Mouse (Mus musculus) hindbrain, embryonic 14.5 days (tissue): ENCODE results near the gene Krt31. TPM values are rescaled to one million over a fixed set of nuclear protein-coding genes. Genes with fewer than 3 reads are reported as not detected.

Experiments
- ATAC-seq: fragments of 200-750 bp; cut with Nextera tagmentation; 2 replicates; pipeline ENCODE4 v1.8.0; 2017; ENCODE audit warnings: moderate number of reproducible peaks, mild to moderate bottlenecking, moderate TSS enrichment, moderate library complexity; ENCODE audit not compliant: low FRiP score
- DNase-seq: peaks from one replicate; pipeline ENCODE4 v3.0.0-alpha.2; 2015; ENCODE audit warnings: low spot score
- H3K27ac ChIP-seq: fragments of 300-500 bp; sonication (generic); 2 replicates; pipeline ENCODE4 v1.5.1; 2014; ENCODE audit warnings: mild to moderate bottlenecking, moderate library complexity
- H3K27me3 ChIP-seq: fragments of 300-500 bp; sonication (generic); 2 replicates; pipeline ENCODE4 v1.6.1; 2014; ENCODE audit warnings: mild to moderate bottlenecking, low read length, mixed read lengths; ENCODE audit not compliant: control insufficient read depth, insufficient read depth
- H3K36me3 ChIP-seq: fragments of 300-500 bp; sonication (generic); replicated peaks from 2 replicates; pipeline ENCODE4 v1.6.1; 2014; ENCODE audit not compliant: control insufficient read depth, insufficient read depth
- H3K4me1 ChIP-seq: fragments of 300-500 bp; sonication (generic); replicated peaks from 2 replicates; pipeline ENCODE4 v1.6.1; 2014; ENCODE audit warnings: antibody characterized with exemption, low read length, mixed read lengths; ENCODE audit not compliant: control insufficient read depth, insufficient read depth
- H3K4me2 ChIP-seq: fragments of 300-500 bp; sonication (generic); replicated peaks from 2 replicates; pipeline ENCODE4 v1.6.1; 2014; ENCODE audit warnings: mild to moderate bottlenecking, moderate library complexity
- H3K4me3 ChIP-seq: fragments of 300-500 bp; sonication (generic); replicated peaks from 2 replicates; pipeline ENCODE4 v1.5.1; 2014; ENCODE audit warnings: mild to moderate bottlenecking, low read length
- H3K9ac ChIP-seq: fragments of 300-500 bp; sonication (generic); 2 replicates; pipeline ENCODE4 v1.6.1; 2014
- H3K9me3 ChIP-seq: fragments of 300-500 bp; sonication (generic); 2 replicates; pipeline ENCODE4 v1.6.1; 2016; ENCODE audit warnings: low read length; ENCODE audit not compliant: control insufficient read depth
- WGBS: fragments of 180-500 bp; shearing (Covaris S2); extraction: QIAGEN DNeasy Blood & Tissue Kit; methylation state at CpG from one replicate; pipeline ENCODE4 v1.1.7; 2014; 5-methylcytosine and 5-hydroxymethylcytosine counted together
- polyA plus RNA-seq: library from polyadenylated mRNA; unstranded; fragments of >200 nt; fragmentation: Nextera tagmentation; extraction: Ambion mirVana; gene quantifications from 2 replicates; pipeline ENCODE4 v1.2.1, GENCODE M21; 2014

The Krt31 gene
- not detected in 2 replicates for polyA plus RNA-seq

- no peaks in the 10 kb centered on the region for H3K36me3 ChIP-seq
- H3K4me1 ChIP-seq, result no peaks in the 10 kb centered on the region
- WGBS, result 87% methylated on average over 3 of the region's 3 CpGs
- DNase-seq (no peak), ATAC-seq (no peak)
- no peak within 1 kb of the TSS for H3K27ac ChIP-seq
- H3K27me3 ChIP-seq, result no peaks in the 10 kb centered on the region
- H3K9me3 ChIP-seq, result no peaks in the 10 kb centered on the region
- H3K4me3 ChIP-seq, result no peak within 1 kb of the TSS
- H3K4me2 ChIP-seq, result no peak within 1 kb of the TSS
- no peak within 1 kb of the TSS for H3K9ac ChIP-seq
Measured at GRCm38 (mm10) chr11:100050451-100050850, at the start of gene Krt31. TSS of gene Krt31 (minus strand) at chr11:100050551.

GRCm38 (mm10) chr11:100097819-100098218, 47.5 kb upstream of the Krt31 start:
- Histone ChIP-seq H3K36me3 (no peaks in the 10 kb centered on the region), H3K27me3 (no peaks in the 10 kb centered on the region), H3K27ac (no peak overlapping the region), H3K4me2 (no peak overlapping the region), H3K4me1 (no peaks in the 10 kb centered on the region), H3K9ac (no peak overlapping the region), H3K9me3 (no peaks in the 10 kb centered on the region), H3K4me3 (no peak overlapping the region)
- DNase-seq (no peak), ATAC-seq (no peak)
- WGBS, result 76% methylated on average over 9 of the region's 9 CpGs

GRCm38 (mm10) chr11:100096141-100096540, 45.8 kb upstream of the Krt31 start, which contains the start of gene Krt35:
TSS of gene Krt35 (minus strand) at chr11:100096241.
- Histone ChIP-seq H3K4me2 (no peak within 1 kb of the TSS), H3K4me3 (no peak within 1 kb of the TSS), H3K4me1 (no peaks in the 10 kb centered on the region), H3K9ac (no peak within 1 kb of the TSS), H3K36me3 (no peaks in the 10 kb centered on the region), H3K9me3 (no peaks in the 10 kb centered on the region), H3K27me3 (no peaks in the 10 kb centered on the region), H3K27ac (no peak within 1 kb of the TSS)
- WGBS, result 90% methylated on average over 9 of the region's 9 CpGs
- no peak for DNase-seq
- ATAC-seq, result no peak

- no peaks in the 10 kb centered on the region for H3K27me3 ChIP-seq
- H3K9me3 ChIP-seq, result no peaks in the 10 kb centered on the region
- no peak overlapping the region for H3K4me2 ChIP-seq
- H3K9ac ChIP-seq, result no peak overlapping the region
- 71% methylated on average over 7 of the region's 7 CpGs for WGBS
- H3K27ac ChIP-seq, result no peak overlapping the region
- H3K4me3 ChIP-seq, result no peak overlapping the region
- H3K36me3 ChIP-seq, result no peaks in the 10 kb centered on the region
- no peaks in the 10 kb centered on the region for H3K4me1 ChIP-seq
- ATAC-seq (no peak), DNase-seq (no peak)
Measured at GRCm38 (mm10) chr11:100088378-100089025, 38.2 kb upstream of the Krt31 start.

- H3K4me2 ChIP-seq, result no peak within 1 kb of the TSS
- ATAC-seq, result no peak
- H3K4me3 ChIP-seq, result no peak within 1 kb of the TSS
- no peaks in the 10 kb centered on the region for H3K27me3 ChIP-seq
- DNase-seq, result no peak
- no peaks in the 10 kb centered on the region for H3K9me3 ChIP-seq
- H3K4me1 ChIP-seq, result no peaks in the 10 kb centered on the region
- WGBS, result 94% methylated on average over 10 of the region's 10 CpGs
- no peaks in the 10 kb centered on the region for H3K36me3 ChIP-seq
- no peak within 1 kb of the TSS for H3K27ac ChIP-seq
- no peak within 1 kb of the TSS for H3K9ac ChIP-seq
Measured at GRCm38 (mm10) chr11:100087861-100088260, 37.5 kb upstream of the Krt31 start, which contains the start of gene Krt32. TSS of gene Krt32 (minus strand) at chr11:100088226.

- no peaks in the 10 kb centered on the region for H3K36me3 ChIP-seq
- H3K4me3 ChIP-seq, result no peak overlapping the region
- H3K4me1 ChIP-seq, result no peaks in the 10 kb centered on the region
- H3K9me3 ChIP-seq, result no peaks in the 10 kb centered on the region
- no peak for ATAC-seq
- H3K4me2 ChIP-seq, result no peak overlapping the region
- no peak for DNase-seq
- no peak overlapping the region for H3K27ac ChIP-seq
- no peaks in the 10 kb centered on the region for H3K27me3 ChIP-seq
- no peak overlapping the region for H3K9ac ChIP-seq
- WGBS, result 74% methylated on average over 1 of the region's 1 CpGs
Measured at GRCm38 (mm10) chr11:100073873-100074272, 23.5 kb upstream of the Krt31 start.

- H3K27ac ChIP-seq, result no peak overlapping the region
- H3K4me2 ChIP-seq, result no peak overlapping the region
- no peaks in the 10 kb centered on the region for H3K4me1 ChIP-seq
- no peaks in the 10 kb centered on the region for H3K27me3 ChIP-seq
- H3K36me3 ChIP-seq, result no peaks in the 10 kb centered on the region
- WGBS, result 84% methylated on average over 17 of the region's 17 CpGs
- H3K4me3 ChIP-seq, result no peak overlapping the region
- H3K9me3 ChIP-seq, result no peaks in the 10 kb centered on the region
- H3K9ac ChIP-seq, result no peak overlapping the region
- DNase-seq (no peak), ATAC-seq (no peak)
Measured at GRCm38 (mm10) chr11:100067293-100068036, 17.1 kb upstream of the Krt31 start.

- Histone ChIP-seq H3K9ac (no peak overlapping the region), H3K27ac (no peak overlapping the region), H3K4me2 (no peak overlapping the region), H3K9me3 (no peaks in the 10 kb centered on the region), H3K4me1 (no peaks in the 10 kb centered on the region), H3K36me3 (no peaks in the 10 kb centered on the region), H3K27me3 (no peaks in the 10 kb centered on the region), H3K4me3 (no peak overlapping the region)
- ATAC-seq, result no peak
- no peak for DNase-seq
- 46% methylated on average over 12 of the region's 12 CpGs for WGBS
Measured at GRCm38 (mm10) chr11:100066236-100067010, 16.1 kb upstream of the Krt31 start.

- WGBS, result 71% methylated on average over 8 of the region's 8 CpGs
- no peaks in the 10 kb centered on the region for H3K4me1 ChIP-seq
- no peak for ATAC-seq
- H3K36me3 ChIP-seq, result no peaks in the 10 kb centered on the region
- no peak overlapping the region for H3K27ac ChIP-seq
- H3K4me2 ChIP-seq, result no peak overlapping the region
- no peak overlapping the region for H3K4me3 ChIP-seq
- no peaks in the 10 kb centered on the region for H3K27me3 ChIP-seq
- no peak for DNase-seq
- H3K9ac ChIP-seq, result no peak overlapping the region
- H3K9me3 ChIP-seq, result no peaks in the 10 kb centered on the region
Measured at GRCm38 (mm10) chr11:100058875-100059274, 8.5 kb upstream of the Krt31 start.
